Mouse (Mus musculus) intestine, postnatal 0 days (tissue): ENCODE measurements at regions not wholly inside any gene's neighbourhood (a gene's known extent, or its start where the extent isn't known, plus 50 kb on each side); places are given as distances from the start of the nearest gene placed in this dataset.
A peak's percentile ranks its signal among the peaks of the same experiment; 100 is the strongest.

Experiments used
- ATAC-seq: fragments of 200-750 bp; cut with Nextera tagmentation; 2 replicates; pipeline ENCODE4 v1.8.0; 2017; ENCODE audit warnings: mild to moderate bottlenecking, moderate TSS enrichment, moderate library complexity
- H3K27ac ChIP-seq: fragments of 300-500 bp; sonication (generic); 2 replicates; pipeline ENCODE4 v1.5.1; 2014; ENCODE audit warnings: mild to moderate bottlenecking, low read depth, low read length, moderate library complexity
- H3K27me3 ChIP-seq: fragments of 300-500 bp; sonication (generic); replicated peaks from 2 replicates; pipeline ENCODE4 v1.6.1; 2014; ENCODE audit warnings: low read length, mixed read lengths; ENCODE audit not compliant: control insufficient read depth, insufficient read depth
- H3K36me3 ChIP-seq: fragments of 300-500 bp; sonication (generic); 2 replicates; pipeline ENCODE4 v1.6.1; 2014; ENCODE audit warnings: mild to moderate bottlenecking, moderate library complexity; ENCODE audit not compliant: control insufficient read depth, insufficient read depth
- H3K4me1 ChIP-seq: fragments of 300-500 bp; sonication (generic); replicated peaks from 2 replicates; pipeline ENCODE4 v1.6.1; 2014; ENCODE audit warnings: antibody characterized with exemption, low read length, mixed read lengths; ENCODE audit not compliant: control insufficient read depth, insufficient read depth
- H3K4me2 ChIP-seq: fragments of 300-500 bp; sonication (generic); replicated peaks from 2 replicates; pipeline ENCODE4 v1.6.1; 2014; ENCODE audit warnings: low read depth, mild to moderate bottlenecking, moderate library complexity
- H3K4me3 ChIP-seq: fragments of 300-500 bp; sonication (generic); 2 replicates; pipeline ENCODE4 v1.5.1; 2014; ENCODE audit warnings: low read depth, low read length
- H3K9ac ChIP-seq: fragments of 300-500 bp; sonication (generic); 2 replicates; pipeline ENCODE4 v1.6.1; 2014; ENCODE audit warnings: mild to moderate bottlenecking, low read depth, low read length
- H3K9me3 ChIP-seq: fragments of 300-500 bp; sonication (generic); 2 replicates; pipeline ENCODE4 v1.6.1; 2016; ENCODE audit warnings: mixed run types; ENCODE audit not compliant: control insufficient read depth
- CTCF ChIP-seq: sonication (generic); IDR thresholded peaks from 2 replicates; pipeline ENCODE4 v1.5.1; 2016; ENCODE audit warnings: low read depth, mild to moderate bottlenecking, control low read depth, antibody characterized with exemption, moderate library complexity
- WGBS: fragments of 180-500 bp; shearing (Covaris S2); extraction: QIAGEN DNeasy Blood & Tissue Kit; methylation state at CpG from one replicate; pipeline ENCODE4 v1.1.7; 2014; 5-methylcytosine and 5-hydroxymethylcytosine counted together

GRCm38 (mm10) chr13:102526621-102527140 is 166.7 kb upstream of the Cd180 start:
- Histone ChIP-seq H3K4me2 (no peak overlapping the region), H3K9me3 (no peaks in the 10 kb centered on the region)
- ATAC-seq, result no peak

GRCm38 (mm10) chr13:102533784-102534183 is 159.6 kb upstream of the Cd180 start:
- Histone ChIP-seq H3K4me3 (no peak overlapping the region), H3K36me3 (no peaks in the 10 kb centered on the region), H3K27ac (no peak overlapping the region; the same call in 1 of the 2 replicates), H3K9me3 (no peaks in the 10 kb centered on the region), H3K9ac (no peak overlapping the region), H3K4me1 (no peaks in the 10 kb centered on the region), H3K4me2 (no peak overlapping the region), H3K27me3 (no peaks in the 10 kb centered on the region)
- TF ChIP-seq CTCF, result no peak
- 44% methylated on average over 4 of the region's 4 CpGs for WGBS
- no peak for ATAC-seq

More at GRCm38 (mm10) chr13:102526621-102527140, 166.7 kb upstream of the Cd180 start:
- Histone ChIP-seq H3K9ac (no peak overlapping the region), H3K4me1 (no peaks in the 10 kb centered on the region), H3K4me3 (no peak overlapping the region), H3K27me3 (no peaks in the 10 kb centered on the region), H3K27ac (no peak overlapping the region), H3K36me3 (no peaks in the 10 kb centered on the region)
- WGBS, result 68% methylated on average over 11 of the region's 11 CpGs
- no peak for TF ChIP-seq CTCF

- WGBS, result 24% methylated on average over 19 of the region's 19 CpGs
- Histone ChIP-seq H3K9me3 (no peaks in the 10 kb centered on the region), H3K9ac (no peak overlapping the region), H3K4me2 (peak overlapping the region; percentile 45), H3K27ac (peak overlapping the region; percentile 11; the same call in 1 of the 2 replicates), H3K27me3 (no peaks in the 10 kb centered on the region), H3K4me1 (no peaks in the 10 kb centered on the region), H3K36me3 (no peaks in the 10 kb centered on the region), H3K4me3 (no peak overlapping the region; the same call in 1 of the 2 replicates)
- ATAC-seq, result peak; percentile 16; the same call in 1 of the 2 replicates
- TF ChIP-seq CTCF, result no peak
Observed at GRCm38 (mm10) chr13:102537424-102538242, 155.7 kb upstream of the Cd180 start.

GRCm38 (mm10) chr13:102540436-102540835 is 152.9 kb upstream of the Cd180 start:
- Histone ChIP-seq H3K27ac (no peak overlapping the region), H3K4me1 (no peaks in the 10 kb centered on the region), H3K27me3 (no peaks in the 10 kb centered on the region), H3K36me3 (no peaks in the 10 kb centered on the region), H3K9ac (no peak overlapping the region), H3K9me3 (no peaks in the 10 kb centered on the region), H3K4me3 (no peak overlapping the region), H3K4me2 (no peak overlapping the region)
- no peak for ATAC-seq
- 79% methylated on average over 4 of the region's 4 CpGs for WGBS
- TF ChIP-seq CTCF, result no peak

- Histone ChIP-seq H3K27me3 (no peaks in the 10 kb centered on the region), H3K4me2 (no peak overlapping the region), H3K4me1 (no peaks in the 10 kb centered on the region), H3K9me3 (no peaks in the 10 kb centered on the region), H3K36me3 (no peaks in the 10 kb centered on the region), H3K4me3 (no peak overlapping the region), H3K9ac (no peak overlapping the region), H3K27ac (no peak overlapping the region)
- WGBS, result 86% methylated on average over 5 of the region's 5 CpGs
- TF ChIP-seq CTCF, result no peak
- ATAC-seq, result no peak
Observed at GRCm38 (mm10) chr13:102544359-102545165, 148.8 kb upstream of the Cd180 start.
